Mouse (Mus musculus): Measurements from ENCODE around the gene Majin. TPM values are rescaled to one million over a fixed set of nuclear protein-coding genes. Genes with fewer than 3 reads are reported as not detected.
A peak's percentile ranks its signal among the peaks of the same experiment; 100 is the strongest.

Gene Majin
- not detected in 2 replicates for polyA plus RNA-seq (2021; fragmentation: Nextera tagmentation)
- long read RNA-seq, experiment 1: 0 reads
- long read RNA-seq, experiment 2: 0 reads

GRCm38 (mm10) chr19:6184131-6184530, at the start of gene Majin:
Gene Majin (plus strand): TSS chr19:6184388.

GRCm38 (mm10) chr19:6140678-6141393, 43.4 kb upstream of the Majin start, which contains the start of gene Batf2:
Gene Batf2 (plus strand): TSS chr19:6140983.

GRCm38 (mm10) chr19:6141394-6141749, 42.8 kb upstream of the Majin start, which contains the start of gene Arl2:
Gene Arl2 (minus strand): TSS chr19:6141548.

DNA sequence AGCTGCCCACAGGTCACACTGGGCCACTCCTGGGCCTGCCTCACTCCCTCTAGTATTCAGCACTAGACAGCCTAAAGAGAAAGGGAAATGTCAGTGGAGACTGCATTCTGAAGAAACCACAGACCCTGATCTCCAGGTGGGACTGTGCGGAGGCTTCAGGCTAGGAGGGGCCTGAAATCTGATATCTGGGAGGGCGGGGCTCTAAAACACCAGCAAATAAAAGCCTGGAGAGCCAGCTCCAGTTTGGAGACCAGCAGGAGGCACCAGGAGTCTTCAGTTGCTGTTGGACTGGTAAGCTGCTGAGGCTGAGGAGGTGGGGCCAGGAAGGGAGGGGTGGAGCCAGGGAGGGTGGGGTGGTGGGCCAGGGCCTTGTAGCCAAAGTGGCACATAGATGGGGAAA, 41.9 kb downstream of the Majin start, which contains the start of gene Gpha2:
Gene Gpha2, plus strand, starts transcription at position 246 of the 400 bp plus-strand sequence.

DNA sequence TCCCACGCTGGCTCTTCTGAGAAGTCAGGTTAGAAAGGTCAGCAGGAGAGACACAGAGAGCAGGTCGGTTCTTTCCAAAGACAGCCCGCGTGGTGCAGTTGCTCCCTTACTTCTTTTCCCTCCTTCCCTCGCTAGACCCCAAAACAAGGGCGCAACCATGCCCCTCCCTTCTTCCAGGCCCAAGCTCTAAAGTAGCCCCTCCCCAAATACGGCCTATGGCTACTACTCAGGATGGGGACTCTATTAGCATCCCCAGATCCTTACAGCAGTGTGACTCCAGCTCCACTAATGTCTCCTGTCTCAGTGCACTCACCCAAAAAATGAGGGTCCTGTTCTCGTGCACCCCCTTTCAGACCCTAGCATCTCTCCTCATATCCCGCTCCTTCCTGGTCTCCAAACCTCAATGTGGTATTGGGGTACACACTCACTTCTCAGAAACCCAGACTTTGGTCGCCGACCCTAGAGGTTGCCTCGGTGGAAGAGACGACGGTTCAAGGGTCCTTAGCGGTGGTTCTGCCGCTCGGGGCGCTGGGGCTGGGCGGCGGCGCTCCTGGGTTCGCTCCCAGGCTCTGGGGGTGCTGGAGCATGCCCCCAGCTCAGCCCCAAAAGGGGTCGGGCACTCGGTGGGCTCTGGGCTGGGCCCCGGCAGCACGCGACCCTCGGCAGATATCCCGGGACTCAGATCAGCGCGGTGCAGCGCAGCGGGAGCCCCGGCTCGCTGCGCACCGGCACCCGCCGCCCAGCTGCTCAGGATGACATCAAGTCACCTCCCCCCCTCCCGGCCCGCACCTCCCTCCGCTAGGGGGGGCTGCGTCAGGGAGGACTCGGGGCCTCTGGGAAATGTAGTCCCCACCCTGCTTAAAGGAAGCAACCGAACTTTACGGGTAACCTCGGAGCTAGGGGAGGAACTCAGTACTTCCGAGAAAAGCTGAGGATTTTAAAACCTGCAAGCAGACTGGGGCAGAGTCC, 51.2 kb downstream of the Majin start, which contains the start of gene Ppp2r5b:
Gene Ppp2r5b, minus strand, starts transcription at position 789 of the 969 bp plus-strand sequence.

GRCm38 (mm10) chr19:6241274-6242107, 57.3 kb downstream of the Majin start, which contains the start of gene Atg2a:
Gene Atg2a (plus strand): TSS chr19:6241668.

Small RNA genes lying within 50 kb of the gene (microRNA-seq; reads per million reads assigned to microRNA genes)
- gene Mir192 (12.7 reads per million, percentile 35 among the genes with 10 or more reads in this experiment), gene Mir194-2 (25.8 reads per million, percentile 44 among the genes with 10 or more reads in this experiment)

Other genes starting within 250 kb of the Majin start
- 2.8 and 2.9 TPM in 2 replicates for gene Pola2, start 220.2 kb upstream of the Majin start, polyA plus RNA-seq (2021; fragmentation: Nextera tagmentation)
- gene Slc22a20, start 198.2 kb upstream of the Majin start, polyA plus RNA-seq (2021; fragmentation: Nextera tagmentation): not detected in 2 replicates
- gene Capn1, start 168.5 kb upstream of the Majin start, polyA plus RNA-seq (2021; fragmentation: Nextera tagmentation): 1.8 and 2.2 TPM in 2 replicates
- gene Syvn1, start 137.8 kb upstream of the Majin start, polyA plus RNA-seq (2021; fragmentation: Nextera tagmentation): 36.6 and 44.8 TPM in 2 replicates
- gene Mrpl49, start 126.6 kb upstream of the Majin start, polyA plus RNA-seq (2021; fragmentation: Nextera tagmentation): 51.5 and 58.6 TPM in 2 replicates
- 3,358 and 3,673 TPM in 2 replicates for gene Fau, start 126.5 kb upstream of the Majin start, polyA plus RNA-seq (2021; fragmentation: Nextera tagmentation)
- 85.4 and 98.5 TPM in 2 replicates for gene Znhit2, start 123.2 kb upstream of the Majin start, polyA plus RNA-seq (2021; fragmentation: Nextera tagmentation)
- gene Tm7sf2, start 116.0 kb upstream of the Majin start, polyA plus RNA-seq (2021; fragmentation: Nextera tagmentation): 14.6 and 16.9 TPM in 2 replicates
- 77.5 and 93.8 TPM in 2 replicates for gene Vps51, start 107.2 kb upstream of the Majin start, polyA plus RNA-seq (2021; fragmentation: Nextera tagmentation)
- gene Tmem262, start 104.4 kb upstream of the Majin start, polyA plus RNA-seq (2021; fragmentation: Nextera tagmentation): not detected in 2 replicates
- 0.39 TPM in 1 of 2 replicates, not detected in the other for gene Gm28374, start 102.1 kb upstream of the Majin start, polyA plus RNA-seq (2021; fragmentation: Nextera tagmentation)
- 66.0 and 69.1 TPM in 2 replicates for gene Zfpl1, start 99.4 kb upstream of the Majin start, polyA plus RNA-seq (2021; fragmentation: Nextera tagmentation)
- gene Cdca5, start 99.4 kb upstream of the Majin start, polyA plus RNA-seq (2021; fragmentation: Nextera tagmentation): 0.09 and 0.10 TPM in 2 replicates
- gene AC131692.1, start 90.0 kb upstream of the Majin start, polyA plus RNA-seq (2021; fragmentation: Nextera tagmentation): not detected in 2 replicates
- gene Naaladl1, start 78.6 kb upstream of the Majin start, polyA plus RNA-seq (2021; fragmentation: Nextera tagmentation): 0.09 TPM in 1 of 2 replicates, not detected in the other
- 43.5 and 44.1 TPM in 2 replicates for gene Sac3d1, start 65.7 kb upstream of the Majin start, polyA plus RNA-seq (2021; fragmentation: Nextera tagmentation)
- 66.8 and 74.4 TPM in 2 replicates for gene Snx15, start 56.1 kb upstream of the Majin start, polyA plus RNA-seq (2021; fragmentation: Nextera tagmentation)
- gene Batf2, start 43.4 kb upstream of the Majin start, polyA plus RNA-seq (2021; fragmentation: Nextera tagmentation): 0.24 TPM in 1 of 2 replicates, not detected in the other
- 169 and 184 TPM in 2 replicates for gene Arl2, start 42.8 kb upstream of the Majin start, polyA plus RNA-seq (2021; fragmentation: Nextera tagmentation)
- gene Gpha2, start 42.0 kb downstream of the Majin start, polyA plus RNA-seq (2021; fragmentation: Nextera tagmentation): not detected in 2 replicates
- 31.7 and 43.9 TPM in 2 replicates for gene Ppp2r5b, start 51.5 kb downstream of the Majin start, polyA plus RNA-seq (2021; fragmentation: Nextera tagmentation)
- gene Atg2a, start 57.3 kb downstream of the Majin start, polyA plus RNA-seq (2021; fragmentation: Nextera tagmentation): 6.7 and 6.8 TPM in 2 replicates
- gene Ehd1, start 92.3 kb downstream of the Majin start, polyA plus RNA-seq (2021; fragmentation: Nextera tagmentation): 37.4 and 45.0 TPM in 2 replicates
- gene Cdc42bpg, start 122.1 kb downstream of the Majin start, polyA plus RNA-seq (2021; fragmentation: Nextera tagmentation): 0.09 and 0.10 TPM in 2 replicates
- 27.4 and 30.5 TPM in 2 replicates for gene Men1, start 150.6 kb downstream of the Majin start, polyA plus RNA-seq (2021; fragmentation: Nextera tagmentation)
- gene Map4k2, start 156.7 kb downstream of the Majin start, polyA plus RNA-seq (2021; fragmentation: Nextera tagmentation): 30.1 and 42.0 TPM in 2 replicates
- gene Sf1, start 179.3 kb downstream of the Majin start, polyA plus RNA-seq (2021; fragmentation: Nextera tagmentation): 63.6 and 92.3 TPM in 2 replicates
- 11.3 and 12.0 TPM in 2 replicates for gene Pygm, start 200.0 kb downstream of the Majin start, polyA plus RNA-seq (2021; fragmentation: Nextera tagmentation)
- 26.2 and 29.9 TPM in 2 replicates for gene Rasgrp2, start 215.0 kb downstream of the Majin start, polyA plus RNA-seq (2021; fragmentation: Nextera tagmentation)
- 104 and 108 TPM in 2 replicates for gene Nrxn2, start 234.3 kb downstream of the Majin start, polyA plus RNA-seq (2021; fragmentation: Nextera tagmentation)

Measured in layer of hippocampus, adult 6 months (tissue).